Mouse (Mus musculus) cerebellum, adult 11 months (tissue): Measurements from ENCODE around the gene Dand5.

Experiments
- DNase-seq: peaks from one replicate; pipeline ENCODE4 v3.0.0; 2022

Gene Dand5

DNA sequence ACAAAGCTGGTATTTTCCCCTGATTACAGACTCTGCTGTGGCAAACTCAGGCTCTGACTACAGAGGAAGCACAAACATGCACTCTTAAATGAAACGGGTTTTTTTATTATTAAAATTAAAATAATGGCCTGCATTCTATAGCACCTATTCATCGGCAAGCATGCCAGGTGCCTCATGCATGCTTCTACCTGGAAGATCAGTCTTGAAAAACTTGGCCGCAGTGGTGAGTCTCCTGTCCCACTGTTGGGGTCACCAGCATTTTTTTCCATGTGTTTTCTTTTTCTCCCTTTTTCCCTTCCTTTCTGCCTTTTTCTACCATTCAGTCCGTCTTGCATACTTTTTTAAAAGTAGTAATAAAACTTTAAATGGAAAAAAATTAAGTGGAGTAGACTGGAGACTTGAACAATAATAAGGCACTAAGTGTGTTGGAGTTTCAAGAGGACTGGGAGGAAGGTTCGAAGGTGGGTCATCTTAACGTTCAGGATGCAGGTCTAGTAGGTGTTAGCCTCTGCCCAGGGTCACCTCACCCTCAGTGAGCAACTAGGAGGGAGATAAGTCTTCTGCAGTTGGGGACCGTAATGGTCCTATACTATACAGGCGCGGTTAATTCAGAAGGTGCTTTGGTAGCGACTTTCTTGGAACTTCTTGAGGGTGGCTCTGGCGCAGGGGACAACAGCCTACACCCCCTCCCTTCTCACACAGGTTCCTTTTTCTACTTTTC is 39.3 kb downstream of the Dand5 start:
- DNase-seq = no peak

- DNase-seq = no peak
Measured at GRCm38 (mm10) chr8:84782680-84783079, 39.9 kb downstream of the Dand5 start.

DNA sequence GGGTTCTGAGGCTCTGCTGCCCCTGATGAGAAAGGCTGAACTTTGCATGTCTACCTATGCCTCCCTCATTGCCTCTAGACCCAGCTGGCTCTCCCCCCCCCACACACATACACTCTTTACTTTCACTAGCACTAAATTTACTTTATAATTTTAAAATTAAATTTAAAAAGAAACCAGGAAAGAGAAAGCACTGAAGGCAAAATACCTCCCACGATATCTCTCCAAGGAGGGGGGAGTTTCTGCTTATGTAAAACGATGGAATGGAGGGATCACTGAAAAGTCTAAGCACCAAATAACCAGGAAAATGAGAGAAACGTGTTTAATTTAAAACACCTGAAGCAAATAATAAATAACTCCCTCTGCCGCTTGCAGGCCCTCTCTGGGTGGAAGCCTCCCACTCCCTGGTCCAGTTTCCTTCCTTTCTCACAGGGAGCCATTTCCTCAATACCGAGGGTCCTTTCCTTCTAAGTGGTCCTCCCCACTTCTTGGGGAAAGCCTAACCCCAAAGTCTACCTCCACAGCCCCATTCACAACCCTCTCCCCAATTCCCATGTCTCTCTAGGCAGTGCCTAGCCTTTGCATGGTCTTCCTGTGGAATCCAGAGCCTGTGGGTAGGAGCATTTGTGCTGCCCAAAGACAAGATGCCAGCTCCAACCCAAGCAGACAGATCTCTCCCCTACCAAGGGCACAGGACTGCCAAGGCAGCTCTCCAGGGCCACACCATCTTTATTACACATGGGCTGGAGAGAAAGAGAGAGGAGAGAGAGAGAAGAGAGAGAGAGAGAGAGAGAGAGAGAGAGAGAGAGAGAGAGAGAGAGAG is 40.7 kb downstream of the Dand5 start:
- DNase-seq = no peak

DNA sequence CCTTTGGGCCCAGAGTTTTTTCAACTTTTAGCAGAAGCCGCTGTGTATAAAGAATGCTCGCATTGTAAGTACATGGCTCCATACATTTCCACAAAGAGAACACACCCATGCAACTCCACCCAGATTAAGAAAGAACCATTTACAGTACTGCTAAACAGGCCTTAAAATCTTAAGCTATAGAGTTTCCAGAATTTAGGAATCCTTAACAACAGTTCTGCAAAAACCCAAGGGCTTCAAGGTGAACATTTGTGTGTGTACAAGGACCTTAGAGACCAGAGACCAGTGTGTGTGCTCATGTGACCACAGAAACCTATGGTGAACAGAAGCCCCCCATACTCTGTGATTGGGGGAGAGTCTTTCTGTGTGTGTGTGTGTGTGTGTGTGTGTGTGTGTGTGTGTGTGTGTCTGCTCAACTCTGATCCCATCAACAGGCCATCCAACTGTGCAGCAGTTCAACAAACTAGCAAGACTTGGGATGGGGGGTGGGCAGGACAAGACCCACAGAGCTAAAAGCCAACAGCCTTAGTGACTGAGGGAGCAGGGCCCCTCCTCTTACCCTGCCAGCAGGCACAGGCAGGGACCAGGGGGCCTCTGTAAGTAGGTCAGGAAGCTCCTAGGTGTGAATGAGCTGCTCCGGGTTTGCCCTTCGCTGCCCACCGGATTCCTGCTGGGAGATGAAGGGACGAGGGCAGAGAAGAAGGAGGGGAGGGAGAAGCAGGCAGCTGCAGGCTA is 41.5 kb downstream of the Dand5 start:
- DNase-seq = no peak

DNA sequence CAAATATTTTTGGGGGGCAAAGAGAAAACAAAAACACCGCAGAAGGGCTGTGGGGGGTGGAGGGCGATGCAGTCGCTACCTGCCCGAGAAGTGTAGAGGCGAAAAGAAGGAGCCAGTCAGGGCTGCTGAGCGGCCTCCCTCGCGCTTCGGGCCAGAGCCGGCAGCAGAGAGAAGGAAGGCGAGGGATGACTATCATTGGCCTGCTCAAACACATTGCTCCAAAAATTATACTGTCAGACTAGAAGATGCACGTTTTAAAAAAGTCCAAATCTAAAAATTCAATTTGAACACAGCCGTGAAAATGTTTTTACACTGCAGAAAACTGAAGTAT is 42.4 kb downstream of the Dand5 start:
- DNase-seq = no peak

GRCm38 (mm10) chr8:84779519-84780224 is 43.0 kb downstream of the Dand5 start:
- DNase-seq = no peak

DNA sequence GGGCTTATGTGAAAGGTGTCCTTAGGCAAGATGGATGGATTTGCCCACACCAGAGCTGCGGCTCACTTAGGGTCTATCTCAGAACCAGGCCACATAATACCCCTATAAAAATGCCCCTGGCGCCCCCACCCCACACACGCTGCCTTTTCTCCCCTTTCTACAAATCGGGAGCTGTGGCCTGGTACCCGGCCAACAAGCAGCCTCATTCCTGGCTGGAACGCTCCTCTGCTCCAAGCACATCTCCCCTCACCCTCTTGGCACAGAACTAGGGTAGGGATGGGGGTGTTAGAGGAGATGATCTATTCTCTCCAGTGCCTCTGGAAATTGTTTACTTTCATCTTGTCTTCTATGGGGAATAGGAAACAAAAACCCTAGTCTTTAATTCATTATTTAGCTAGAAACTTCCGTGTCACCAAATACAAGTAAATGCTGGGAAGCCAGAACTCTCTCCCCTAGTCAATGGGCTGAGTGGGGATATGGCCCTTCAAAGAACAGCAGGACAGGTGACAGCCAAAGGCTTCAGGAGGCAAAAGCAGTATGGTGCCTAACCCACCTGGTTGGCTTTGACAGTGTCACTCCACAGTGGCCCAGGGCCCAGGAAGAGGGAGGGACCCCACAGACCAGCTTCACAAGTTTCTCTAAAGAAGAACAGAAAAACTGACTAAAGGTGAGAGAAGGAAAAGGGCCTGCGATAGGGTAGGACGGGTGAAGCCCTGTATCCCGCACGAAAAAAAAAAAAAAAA is 43.8 kb downstream of the Dand5 start:
- no peak for DNase-seq

DNA sequence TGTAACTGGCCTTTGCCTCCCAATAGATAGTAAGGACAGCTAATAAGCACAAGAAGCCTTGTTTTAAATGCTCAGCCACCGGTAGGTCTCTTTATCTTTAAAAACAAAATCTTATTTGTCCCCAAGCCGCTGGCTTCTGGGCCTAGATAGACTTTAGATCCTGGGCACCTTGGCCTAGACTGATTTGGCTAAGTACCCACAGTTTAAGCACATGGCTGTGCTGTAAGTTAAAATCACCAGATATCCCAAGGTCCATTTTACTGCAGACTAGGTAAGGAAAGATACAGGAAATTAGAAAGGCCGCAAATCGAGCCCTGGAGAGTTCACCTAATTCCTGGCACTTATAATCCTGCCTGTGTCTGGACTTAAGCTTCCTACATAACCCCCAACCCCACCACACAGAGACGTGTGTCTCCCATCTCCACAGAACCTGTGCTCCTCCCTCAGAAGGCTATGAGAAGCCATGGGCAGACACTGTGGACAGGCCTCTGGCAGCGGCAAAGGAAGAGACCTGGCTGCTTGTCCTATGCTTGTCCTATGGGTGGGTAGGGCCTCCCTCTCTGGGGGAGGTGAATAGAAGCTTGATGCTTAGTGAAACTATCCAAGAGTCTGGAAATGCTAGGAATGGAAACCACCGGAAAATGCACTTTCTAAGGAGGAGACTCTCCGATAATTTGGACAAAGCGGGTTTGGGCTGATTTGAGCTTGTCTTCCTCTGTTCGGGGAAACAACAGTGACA is 44.6 kb downstream of the Dand5 start:
- DNase-seq = no peak

- DNase-seq = no peak
Measured at GRCm38 (mm10) chr8:84776569-84776968, 46.1 kb downstream of the Dand5 start.

- DNase-seq = no peak
Measured at GRCm38 (mm10) chr8:84775621-84776113, 47.0 kb downstream of the Dand5 start.

DNA sequence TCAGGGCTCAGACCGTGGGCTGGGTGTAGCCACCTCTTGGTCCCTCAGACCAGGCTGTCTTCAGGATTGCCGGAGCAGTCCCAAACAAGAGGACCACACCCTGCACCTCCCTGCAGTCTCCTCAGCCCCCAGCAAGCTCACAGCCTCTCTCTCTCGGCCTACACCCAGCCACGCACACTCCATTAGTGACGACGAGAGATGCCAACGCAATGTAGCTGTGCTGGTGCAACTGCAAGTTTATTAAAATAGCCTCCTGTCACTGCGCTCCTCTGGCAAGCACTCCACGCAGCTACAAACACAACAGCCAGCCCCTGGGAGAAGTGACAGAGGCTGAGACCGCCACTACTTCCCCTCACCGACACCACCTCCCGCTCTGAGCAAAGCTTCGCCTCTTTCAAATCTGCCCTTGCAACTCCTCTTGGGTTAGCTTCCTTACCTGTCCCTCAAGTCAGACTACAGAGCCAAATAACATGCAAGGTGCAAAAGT is 47.5 kb downstream of the Dand5 start:
- no peak for DNase-seq

DNA sequence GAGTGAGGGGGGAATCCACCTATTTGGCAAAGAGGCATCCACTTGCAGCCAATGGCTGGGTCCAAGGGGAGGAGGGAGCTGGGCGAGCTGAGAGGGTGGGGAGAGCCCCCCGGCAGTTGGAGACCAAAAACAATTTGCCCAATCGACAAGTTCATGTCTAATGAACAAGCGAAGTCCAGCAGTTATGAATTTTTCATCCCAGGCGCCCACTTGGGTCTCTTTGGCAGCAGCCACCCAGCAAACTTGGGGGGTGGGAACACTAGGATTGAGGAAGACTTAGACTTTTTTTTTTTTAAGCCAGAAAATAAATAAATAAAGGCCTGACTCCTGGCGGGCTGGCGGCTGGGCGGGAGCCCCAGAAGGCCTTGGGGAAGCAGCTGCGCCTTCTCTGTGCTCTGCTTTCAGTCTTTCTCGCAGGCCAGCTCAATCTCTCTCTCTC is 48.1 kb downstream of the Dand5 start:
- DNase-seq = peak; percentile 72

GRCm38 (mm10) chr8:84773833-84774232 is 48.8 kb downstream of the Dand5 start:
- DNase-seq = peak; percentile 87

DNA sequence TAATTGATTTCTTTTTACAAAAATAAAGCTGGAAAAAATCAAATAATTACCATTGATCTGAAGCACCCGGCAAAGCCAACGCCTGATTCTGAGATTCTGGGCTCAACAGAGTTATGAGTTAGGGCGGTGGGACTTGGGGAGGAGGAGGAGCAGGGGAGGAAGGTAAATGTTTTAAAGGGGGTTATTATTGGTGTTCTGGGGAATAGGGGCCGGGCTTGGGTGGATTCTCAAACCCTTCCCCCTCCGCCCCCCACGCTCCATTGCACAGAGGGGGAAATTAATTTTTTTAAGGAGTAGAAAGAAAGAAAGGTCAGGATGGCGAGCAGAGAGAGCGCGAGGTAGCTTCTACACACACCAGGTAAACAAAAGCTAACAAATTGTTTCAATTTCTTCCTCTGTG is 49.3 kb downstream of the Dand5 start:
- DNase-seq = no peak

- DNase-seq = no peak
Measured at GRCm38 (mm10) chr8:84772628-84773027, 50.0 kb downstream of the Dand5 start.

DNA sequence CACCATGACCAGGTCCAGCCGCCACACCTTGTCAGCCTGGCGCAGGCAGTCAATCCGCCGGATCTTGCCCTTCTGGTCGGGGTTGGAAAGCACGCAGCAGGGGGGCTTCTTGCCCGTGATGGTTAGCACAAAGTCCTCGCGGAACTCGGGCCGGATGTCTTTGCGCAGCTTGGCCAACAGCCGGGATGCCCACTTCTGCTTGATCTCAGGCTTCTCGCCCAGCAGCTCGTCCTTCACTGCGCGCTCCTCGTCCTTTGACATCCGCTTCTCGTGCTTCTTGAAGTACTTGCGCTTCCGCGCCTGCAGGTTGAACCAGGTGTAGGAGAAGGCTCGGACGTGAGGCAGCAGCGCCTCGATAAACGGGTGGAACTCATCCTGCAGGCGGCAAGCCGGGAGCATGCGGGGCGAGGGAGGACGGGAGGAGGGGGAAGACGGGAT is 50.7 kb downstream of the Dand5 start:
- DNase-seq = peak; percentile 83

GRCm38 (mm10) chr8:84771000-84771687 is 51.5 kb downstream of the Dand5 start:
- peak; percentile 27 for DNase-seq

DNA sequence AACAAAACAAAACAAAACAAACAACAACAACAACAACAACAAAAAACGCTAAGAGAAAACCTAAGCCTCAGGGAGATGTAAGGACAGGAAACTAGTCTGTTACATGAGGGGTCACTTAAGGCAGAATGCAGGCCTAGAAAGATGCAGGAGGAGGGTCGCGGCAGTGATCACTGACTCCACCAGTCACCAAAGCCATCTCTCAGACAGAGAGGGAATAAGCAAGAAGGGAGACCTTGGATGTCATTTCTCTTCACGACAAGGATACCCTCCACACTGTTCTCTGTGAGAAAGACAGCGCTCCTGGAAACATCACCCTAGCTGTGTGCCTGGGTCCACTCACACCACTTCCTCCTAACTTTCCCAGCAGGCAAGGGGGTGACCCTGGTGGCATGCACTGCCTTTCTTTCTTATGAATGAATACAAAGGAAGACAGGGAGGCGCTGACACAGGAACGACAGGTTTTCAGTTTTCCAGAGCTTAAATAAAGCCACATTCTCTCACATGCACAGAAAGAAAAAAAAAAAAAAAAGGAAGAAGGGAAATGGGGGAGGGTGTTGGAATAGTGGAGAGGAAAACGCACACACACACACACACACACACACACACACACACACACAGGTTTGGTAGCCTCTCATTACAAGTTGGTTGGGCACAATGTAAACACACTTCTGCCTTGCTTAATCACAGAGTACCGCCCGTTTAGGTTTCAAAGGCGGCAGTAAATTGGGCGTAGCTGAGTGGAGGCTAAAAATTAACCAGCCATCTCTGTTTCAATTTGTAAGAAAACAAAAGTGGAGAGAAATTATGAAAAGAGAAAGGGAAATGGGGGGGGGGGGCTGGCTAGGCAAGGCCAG is 52.3 kb downstream of the Dand5 start:
- no peak for DNase-seq

DNA sequence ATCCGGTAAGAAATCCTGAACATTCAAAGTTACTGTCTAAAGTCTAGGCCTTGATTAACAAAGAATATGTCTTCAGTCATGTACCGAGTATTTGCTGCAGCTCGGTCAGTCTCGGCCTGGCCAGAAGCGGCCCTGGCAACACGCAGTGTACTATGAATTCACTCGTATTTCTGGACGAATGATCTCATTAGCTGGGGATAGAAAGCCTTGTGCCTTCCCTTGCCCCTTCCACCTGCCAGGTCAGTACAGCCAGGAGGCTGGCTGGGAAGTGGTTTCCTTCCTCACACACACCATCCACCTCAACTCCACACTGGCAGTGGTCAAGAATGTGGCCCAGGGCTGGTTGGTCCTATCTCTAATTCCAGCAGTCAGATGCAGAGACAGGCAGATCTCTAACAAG is 53.3 kb downstream of the Dand5 start:
- DNase-seq = peak; percentile 65
